Mouse (Mus musculus): ENCODE measurements at regions not wholly inside any gene's neighbourhood (a gene's known extent, or its start where the extent isn't known, plus 50 kb on each side); places are given as distances from the start of the nearest gene placed in this dataset.

GRCm38 (mm10) chr3:14952169-14952729 lies 66.2 kb downstream of the Car2 start:
- Histone ChIP-seq H3K4me1 (ENCODE audit: control insufficient read depth, insufficient read depth, low read depth, low read length) (no peaks in the 10 kb centered on the region), H3K4me3 (ENCODE audit: low read length) (no peak overlapping the region)

GRCm38 (mm10) chr3:14952951-14953350 lies 66.9 kb downstream of the Car2 start:
- Histone ChIP-seq H3K36me3 (ENCODE audit: control insufficient read depth, insufficient read depth, low read length) (no peaks in the 10 kb centered on the region), H3K4me3 (ENCODE audit: low read length) (no peak overlapping the region), H3K27me3 (replicated peaks; ENCODE audit: control insufficient read depth, insufficient read depth, low read length) (no peaks in the 10 kb centered on the region), H3K27ac (ENCODE audit: low read depth, low read length) (no peak overlapping the region), H3K9ac (ENCODE audit: low read depth, low read length) (no peak overlapping the region), H3K9me3 (ENCODE audit: control insufficient read depth, low read length) (no peaks in the 10 kb centered on the region), H3K4me1 (ENCODE audit: control insufficient read depth, insufficient read depth, low read depth, low read length) (no peaks in the 10 kb centered on the region), H3K4me2 (ENCODE audit: low read length) (no peak overlapping the region)
- 68% methylated on average over 3 of the region's 3 CpGs for WGBS
- ATAC-seq, result no peak

More at GRCm38 (mm10) chr3:14952169-14952729, 66.2 kb downstream of the Car2 start:
- H3K9me3 ChIP-seq (ENCODE audit: control insufficient read depth, low read length), result no peaks in the 10 kb centered on the region
- no peak overlapping the region for H3K9ac ChIP-seq (ENCODE audit: low read depth, low read length)
- H3K27me3 ChIP-seq (replicated peaks; ENCODE audit: control insufficient read depth, insufficient read depth, low read length), result no peaks in the 10 kb centered on the region
- 82% methylated on average over 3 of the region's 3 CpGs for whole genome bisulfite sequencing
- no peaks in the 10 kb centered on the region for H3K36me3 ChIP-seq (ENCODE audit: control insufficient read depth, insufficient read depth, low read length)
- no peak overlapping the region for H3K4me2 ChIP-seq (ENCODE audit: low read length)
- ATAC-seq, result no peak
- H3K27ac ChIP-seq (ENCODE audit: low read depth, low read length), result no peak overlapping the region

GRCm38 (mm10) chr3:14957481-14957880 lies 71.4 kb downstream of the Car2 start:
- H3K36me3 ChIP-seq (ENCODE audit: control insufficient read depth, insufficient read depth, low read length), result no peaks in the 10 kb centered on the region
- no peaks in the 10 kb centered on the region for H3K27me3 ChIP-seq (replicated peaks; ENCODE audit: control insufficient read depth, insufficient read depth, low read length)
- no peak overlapping the region for H3K9ac ChIP-seq (ENCODE audit: low read depth, low read length)
- no peaks in the 10 kb centered on the region; the same call in 1 of the 2 replicates for H3K4me1 ChIP-seq (ENCODE audit: control insufficient read depth, insufficient read depth, low read depth, low read length)
- no peak for ATAC-seq
- H3K4me2 ChIP-seq (ENCODE audit: low read length), result no peak overlapping the region
- no peaks in the 10 kb centered on the region for H3K9me3 ChIP-seq (ENCODE audit: control insufficient read depth, low read length)
- no peak overlapping the region for H3K4me3 ChIP-seq (ENCODE audit: low read length)
- H3K27ac ChIP-seq (ENCODE audit: low read depth, low read length), result no peak overlapping the region
- WGBS, result 68% methylated on average over 1 of the region's 1 CpGs

- Histone ChIP-seq H3K27ac (ENCODE audit: low read depth, low read length) (no peak overlapping the region), H3K4me2 (ENCODE audit: low read length) (no peak overlapping the region), H3K4me3 (ENCODE audit: low read length) (no peak overlapping the region), H3K36me3 (ENCODE audit: control insufficient read depth, insufficient read depth, low read length) (no peaks in the 10 kb centered on the region), H3K9ac (ENCODE audit: low read depth, low read length) (no peak overlapping the region), H3K27me3 (replicated peaks; ENCODE audit: control insufficient read depth, insufficient read depth, low read length) (no peaks in the 10 kb centered on the region), H3K9me3 (ENCODE audit: control insufficient read depth, low read length) (no peaks in the 10 kb centered on the region), H3K4me1 (ENCODE audit: control insufficient read depth, insufficient read depth, low read depth, low read length) (no peaks in the 10 kb centered on the region; the same call in 1 of the 2 replicates)
- ATAC-seq, result no peak
- 74% methylated on average over 1 of the region's 1 CpGs for WGBS
Measured at GRCm38 (mm10) chr3:14958277-14958676, 72.2 kb downstream of the Car2 start.

GRCm38 (mm10) chr3:14959586-14959985 lies 73.5 kb downstream of the Car2 start:
- H3K4me2 ChIP-seq (ENCODE audit: low read length), result no peak overlapping the region
- H3K36me3 ChIP-seq (ENCODE audit: control insufficient read depth, insufficient read depth, low read length), result no peaks in the 10 kb centered on the region
- H3K4me1 ChIP-seq (ENCODE audit: control insufficient read depth, insufficient read depth, low read depth, low read length), result no peaks in the 10 kb centered on the region; the same call in 1 of the 2 replicates
- no peak overlapping the region for H3K9ac ChIP-seq (ENCODE audit: low read depth, low read length)
- ATAC-seq, result peak; percentile 94
- no peaks in the 10 kb centered on the region for H3K9me3 ChIP-seq (ENCODE audit: control insufficient read depth, low read length)
- 0% methylated on average over 1 of the region's 1 CpGs for WGBS
- H3K27me3 ChIP-seq (replicated peaks; ENCODE audit: control insufficient read depth, insufficient read depth, low read length), result no peaks in the 10 kb centered on the region
- no peak overlapping the region for H3K27ac ChIP-seq (ENCODE audit: low read depth, low read length)
- no peak overlapping the region for H3K4me3 ChIP-seq (ENCODE audit: low read length)

- Histone ChIP-seq H3K4me1 (ENCODE audit: control insufficient read depth, insufficient read depth, low read depth, low read length) (no peaks in the 10 kb centered on the region), H3K4me3 (ENCODE audit: low read length) (no peak overlapping the region), H3K27me3 (replicated peaks; ENCODE audit: control insufficient read depth, insufficient read depth, low read length) (no peaks in the 10 kb centered on the region), H3K9me3 (ENCODE audit: control insufficient read depth, low read length) (no peaks in the 10 kb centered on the region), H3K27ac (ENCODE audit: low read depth, low read length) (no peak overlapping the region), H3K4me2 (ENCODE audit: low read length) (no peak overlapping the region), H3K9ac (ENCODE audit: low read depth, low read length) (no peak overlapping the region), H3K36me3 (ENCODE audit: control insufficient read depth, insufficient read depth, low read length) (no peaks in the 10 kb centered on the region)
- WGBS, result 78% methylated on average over 5 of the region's 5 CpGs
- no peak for ATAC-seq
Measured at GRCm38 (mm10) chr3:14964795-14965194, 78.7 kb downstream of the Car2 start.

- H3K4me2 ChIP-seq (ENCODE audit: low read length), result no peak overlapping the region
- no peaks in the 10 kb centered on the region for H3K27me3 ChIP-seq (replicated peaks; ENCODE audit: control insufficient read depth, insufficient read depth, low read length)
- H3K27ac ChIP-seq (ENCODE audit: low read depth, low read length), result no peak overlapping the region
- H3K36me3 ChIP-seq (ENCODE audit: control insufficient read depth, insufficient read depth, low read length), result no peaks in the 10 kb centered on the region
- H3K9me3 ChIP-seq (ENCODE audit: control insufficient read depth, low read length), result no peaks in the 10 kb centered on the region
- no peak for ATAC-seq
- no peaks in the 10 kb centered on the region for H3K4me1 ChIP-seq (ENCODE audit: control insufficient read depth, insufficient read depth, low read depth, low read length)
- H3K9ac ChIP-seq (ENCODE audit: low read depth, low read length), result no peak overlapping the region
- 95% methylated on average over 5 of the region's 5 CpGs for WGBS
- H3K4me3 ChIP-seq (ENCODE audit: low read length), result no peak overlapping the region
Measured at GRCm38 (mm10) chr3:14965438-14966044, 79.5 kb downstream of the Car2 start.

- H3K9ac ChIP-seq (ENCODE audit: low read depth, low read length), result no peak overlapping the region
- H3K9me3 ChIP-seq (ENCODE audit: control insufficient read depth, low read length), result no peaks in the 10 kb centered on the region
- no peak overlapping the region for H3K4me3 ChIP-seq (ENCODE audit: low read length)
- H3K4me2 ChIP-seq (ENCODE audit: low read length), result no peak overlapping the region
- no peaks in the 10 kb centered on the region for H3K4me1 ChIP-seq (ENCODE audit: control insufficient read depth, insufficient read depth, low read depth, low read length)
- H3K27ac ChIP-seq (ENCODE audit: low read depth, low read length), result no peak overlapping the region
- no peaks in the 10 kb centered on the region for H3K36me3 ChIP-seq (ENCODE audit: control insufficient read depth, insufficient read depth, low read length)
- no peak for ATAC-seq
- WGBS, result 83% methylated on average over 5 of the region's 5 CpGs
- no peaks in the 10 kb centered on the region for H3K27me3 ChIP-seq (replicated peaks; ENCODE audit: control insufficient read depth, insufficient read depth, low read length)
Measured at GRCm38 (mm10) chr3:14967235-14967634, 81.2 kb downstream of the Car2 start.

- 91% methylated on average over 1 of the region's 1 CpGs for WGBS
- Histone ChIP-seq H3K27ac (ENCODE audit: low read depth, low read length) (no peak overlapping the region), H3K4me3 (ENCODE audit: low read length) (no peak overlapping the region), H3K4me1 (ENCODE audit: control insufficient read depth, insufficient read depth, low read depth, low read length) (no peaks in the 10 kb centered on the region), H3K36me3 (ENCODE audit: control insufficient read depth, insufficient read depth, low read length) (no peaks in the 10 kb centered on the region), H3K27me3 (replicated peaks; ENCODE audit: control insufficient read depth, insufficient read depth, low read length) (no peaks in the 10 kb centered on the region), H3K4me2 (ENCODE audit: low read length) (no peak overlapping the region), H3K9ac (ENCODE audit: low read depth, low read length) (no peak overlapping the region), H3K9me3 (ENCODE audit: control insufficient read depth, low read length) (no peaks in the 10 kb centered on the region)
- ATAC-seq, result no peak
Measured at GRCm38 (mm10) chr3:14968345-14968744, 82.3 kb downstream of the Car2 start.
